Mouse (Mus musculus): ENCODE data around the gene Pdzrn4. TPM values are rescaled to one million over a fixed set of nuclear protein-coding genes. Genes with fewer than 3 reads are reported as not detected.
A peak's percentile ranks its signal among the peaks of the same experiment; 100 is the strongest.

Pdzrn4 gene
- polyA plus RNA-seq, 1 experiment from 2014 or later: 0.80 TPM

DNA sequence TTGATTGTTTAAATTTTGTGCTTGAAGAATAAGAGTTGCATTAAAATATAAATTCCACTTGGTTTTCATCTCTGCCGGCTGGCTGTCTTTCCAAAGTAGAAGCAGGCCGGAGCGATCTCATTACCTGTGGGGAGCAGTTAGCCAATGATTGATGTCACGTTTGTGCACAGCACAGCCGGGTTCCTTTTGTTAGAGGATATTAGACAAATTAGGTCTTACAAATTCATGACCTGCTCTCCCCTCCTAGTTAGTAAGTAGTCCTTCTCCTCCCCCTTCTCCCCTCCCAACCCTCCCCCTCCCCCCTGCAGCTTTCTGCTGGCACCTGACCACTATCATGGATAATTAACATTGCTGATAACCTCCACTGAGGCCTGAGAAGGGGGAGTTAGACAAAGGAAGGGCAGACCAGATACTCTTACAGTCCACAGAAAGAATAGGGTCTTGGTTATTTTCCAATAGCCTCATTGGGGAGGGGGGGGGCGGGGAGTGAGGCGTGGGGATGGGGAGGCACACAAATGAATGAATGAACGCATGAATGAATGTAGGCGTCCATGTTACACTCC is 103.7 kb downstream of the Pdzrn4 start:
- no peaks in the 10 kb centered on the region for H3K9me3 ChIP-seq (replicated peaks)
- 70% methylated on average over 9 of the region's 9 CpGs for WGBS
- no peak overlapping the region for H3K4me2 ChIP-seq
- no peak overlapping the region for H3K9ac ChIP-seq
- H3K4me3 ChIP-seq: no peak overlapping the region
- H3K27ac ChIP-seq (ENCODE audit: poor library complexity, severe bottlenecking): no peak overlapping the region
- no peaks in the 10 kb centered on the region for H3K36me3 ChIP-seq
- no peaks in the 10 kb centered on the region for H3K27me3 ChIP-seq (replicated peaks)
- no peak for ATAC-seq (ENCODE audit: insufficient number of reproducible peaks, low FRiP score)
- no peaks in the 10 kb centered on the region for H3K4me1 ChIP-seq (replicated peaks)

DNA sequence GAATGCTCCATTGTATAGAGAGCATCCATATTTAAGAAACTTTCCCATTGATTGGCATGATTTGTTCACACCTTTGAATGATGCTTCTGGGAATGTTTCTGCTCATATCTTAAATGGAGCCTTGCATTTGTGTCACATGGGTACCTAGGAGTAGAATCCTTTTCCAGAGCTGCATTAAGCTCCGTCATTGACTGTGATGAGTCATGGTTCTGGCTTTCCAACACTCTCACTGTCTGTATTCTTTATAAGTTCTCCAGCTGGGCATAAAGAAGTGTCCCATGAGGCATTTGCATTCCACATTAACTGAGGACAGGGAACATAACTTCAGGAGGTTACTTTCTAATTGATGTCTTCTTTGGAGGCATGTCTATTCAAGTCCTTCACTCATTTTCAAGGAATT is 106.1 kb downstream of the Pdzrn4 start:
- no peak overlapping the region for H3K4me2 ChIP-seq
- no peaks in the 10 kb centered on the region for H3K9me3 ChIP-seq (replicated peaks)
- ATAC-seq (ENCODE audit: insufficient number of reproducible peaks, low FRiP score): no peak
- H3K4me3 ChIP-seq: no peak overlapping the region
- H3K4me1 ChIP-seq (replicated peaks): no peaks in the 10 kb centered on the region
- 59% methylated on average over 1 of the region's 1 CpGs for WGBS
- H3K27me3 ChIP-seq (replicated peaks): no peaks in the 10 kb centered on the region
- H3K27ac ChIP-seq (ENCODE audit: poor library complexity, severe bottlenecking): no peak overlapping the region
- no peaks in the 10 kb centered on the region for H3K36me3 ChIP-seq
- H3K9ac ChIP-seq: no peak overlapping the region

DNA sequence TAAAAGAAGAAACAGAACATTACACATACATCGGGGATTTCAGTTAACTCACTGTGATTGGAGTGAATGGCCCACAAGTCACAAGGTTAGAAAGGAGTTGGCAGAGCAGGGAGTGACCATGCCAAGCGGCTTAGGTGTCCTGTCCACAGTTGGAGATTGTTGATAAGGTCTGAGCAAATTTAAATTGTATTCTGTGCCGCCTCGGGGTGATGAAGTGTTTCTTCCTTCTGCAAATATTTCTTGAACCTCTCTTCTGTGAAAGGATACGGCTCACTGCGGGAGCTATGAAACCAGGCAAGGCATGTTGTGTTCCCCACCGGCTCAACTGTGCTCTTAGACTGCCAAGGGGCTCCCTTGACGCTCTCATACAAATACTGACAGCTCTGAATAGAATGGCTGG is 112.7 kb downstream of the Pdzrn4 start:
- 61% methylated on average over 8 of the region's 8 CpGs for WGBS
- no peak for ATAC-seq (ENCODE audit: insufficient number of reproducible peaks, low FRiP score)
- H3K4me3 ChIP-seq: no peak overlapping the region
- H3K36me3 ChIP-seq: no peaks in the 10 kb centered on the region
- no peaks in the 10 kb centered on the region for H3K9me3 ChIP-seq (replicated peaks)
- no peak overlapping the region for H3K27ac ChIP-seq (ENCODE audit: poor library complexity, severe bottlenecking)
- no peaks in the 10 kb centered on the region for H3K27me3 ChIP-seq (replicated peaks)
- no peak overlapping the region for H3K9ac ChIP-seq
- no peak overlapping the region for H3K4me2 ChIP-seq
- H3K4me1 ChIP-seq (replicated peaks): no peaks in the 10 kb centered on the region

DNA sequence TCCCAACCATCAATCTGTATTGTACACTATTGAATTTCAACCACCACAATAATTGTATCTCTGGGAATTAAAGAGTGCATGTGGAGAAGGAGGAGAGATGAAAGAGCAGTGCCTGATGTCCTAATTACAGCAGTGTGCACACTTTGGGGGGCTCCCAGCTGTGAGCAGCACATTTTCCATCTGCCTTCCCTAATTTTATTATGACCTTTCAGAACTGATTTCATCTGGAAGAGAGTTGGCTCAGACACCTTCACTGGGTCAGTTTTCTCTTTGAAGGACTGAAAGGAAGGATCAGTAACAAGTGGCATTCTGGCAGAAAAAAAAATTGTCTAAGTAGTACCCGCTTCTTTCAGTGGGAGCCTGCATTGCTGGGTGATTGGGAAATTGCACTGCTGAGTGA is 119.0 kb downstream of the Pdzrn4 start:
- ATAC-seq (ENCODE audit: insufficient number of reproducible peaks, low FRiP score): no peak
- WGBS: 61% methylated on average over 1 of the region's 1 CpGs

DNA sequence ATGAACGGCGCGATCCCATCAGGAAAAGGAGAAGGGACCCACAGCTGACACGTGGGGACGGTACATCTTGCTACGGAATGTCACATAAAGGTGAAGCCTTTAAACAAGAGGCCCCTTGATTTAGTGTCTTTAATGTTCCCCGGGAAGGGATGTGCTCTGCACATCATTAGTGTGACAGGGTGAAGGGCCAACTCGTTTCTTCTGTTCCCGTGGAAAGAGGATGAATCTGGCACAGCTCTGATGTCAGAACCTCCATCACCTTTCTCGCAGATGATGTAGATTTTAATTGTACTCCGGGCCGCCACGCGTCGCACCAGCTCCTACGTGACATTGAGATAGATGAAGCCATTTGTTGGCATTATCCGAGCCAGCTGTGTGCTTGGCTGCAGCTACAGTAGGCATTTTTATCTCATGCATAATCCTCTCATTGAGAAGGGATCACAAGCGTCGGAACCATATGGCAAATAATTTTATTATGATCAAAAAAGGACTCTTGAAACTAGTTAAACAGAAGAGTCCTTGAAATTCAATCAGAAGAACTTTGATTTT is 124.1 kb downstream of the Pdzrn4 start:
- Histone ChIP-seq H3K4me2 (peak overlapping the region; percentile 34; the same call in 1 of the 2 replicates), H3K27ac (ENCODE audit: poor library complexity, severe bottlenecking) (no peak overlapping the region), H3K9ac (no peak overlapping the region), H3K4me3 (no peak overlapping the region), H3K27me3 (replicated peaks) (no peaks in the 10 kb centered on the region), H3K36me3 (no peaks in the 10 kb centered on the region), H3K9me3 (replicated peaks) (no peaks in the 10 kb centered on the region), H3K4me1 (replicated peaks) (peaks cover 4% of the 10 kb centered on the region; the same call in 1 of the 2 replicates)
- no peak for ATAC-seq (ENCODE audit: insufficient number of reproducible peaks, low FRiP score)
- 44% methylated on average over 19 of the region's 19 CpGs for WGBS

More for the DNA sequence above, 119.0 kb downstream of the Pdzrn4 start:
- Histone ChIP-seq H3K4me1 (replicated peaks) (no peaks in the 10 kb centered on the region), H3K36me3 (no peaks in the 10 kb centered on the region), H3K27ac (ENCODE audit: poor library complexity, severe bottlenecking) (no peak overlapping the region), H3K27me3 (replicated peaks) (no peaks in the 10 kb centered on the region), H3K4me3 (no peak overlapping the region), H3K9ac (no peak overlapping the region), H3K4me2 (no peak overlapping the region), H3K9me3 (replicated peaks) (no peaks in the 10 kb centered on the region)

DNA sequence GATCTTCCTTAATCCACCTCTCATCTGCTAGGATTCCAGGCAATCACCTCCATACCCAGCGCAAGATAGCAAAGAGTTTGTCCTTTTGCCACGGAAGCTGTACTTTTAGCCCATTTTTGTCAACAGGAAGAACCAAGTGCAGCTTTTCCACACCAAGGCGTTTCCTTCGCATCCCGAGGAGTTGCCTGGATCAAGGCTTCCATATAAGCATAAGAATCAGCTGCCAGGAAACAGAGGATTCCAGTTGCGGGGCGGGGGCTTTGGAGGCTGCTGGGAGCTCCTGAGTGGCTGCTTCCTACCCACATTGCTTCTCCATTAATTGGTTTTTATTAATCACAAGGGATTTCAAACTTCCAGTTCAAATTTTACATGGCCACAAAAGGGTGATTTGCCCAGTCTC is 125.0 kb downstream of the Pdzrn4 start:
- Histone ChIP-seq H3K27ac (ENCODE audit: poor library complexity, severe bottlenecking) (no peak overlapping the region), H3K4me3 (peak overlapping the region; percentile 25), H3K4me2 (peak overlapping the region; percentile 65), H3K9me3 (replicated peaks) (peaks cover under 1% of the 10 kb centered on the region; the same call in 1 of the 2 replicates), H3K9ac (no peak overlapping the region; the same call in 1 of the 2 replicates), H3K36me3 (no peaks in the 10 kb centered on the region), H3K4me1 (replicated peaks) (peaks cover 4% of the 10 kb centered on the region; the same call in 1 of the 2 replicates), H3K27me3 (replicated peaks) (no peaks in the 10 kb centered on the region)
- 8% methylated on average over 7 of the region's 7 CpGs for WGBS
- ATAC-seq (ENCODE audit: insufficient number of reproducible peaks, low FRiP score): no peak

DNA sequence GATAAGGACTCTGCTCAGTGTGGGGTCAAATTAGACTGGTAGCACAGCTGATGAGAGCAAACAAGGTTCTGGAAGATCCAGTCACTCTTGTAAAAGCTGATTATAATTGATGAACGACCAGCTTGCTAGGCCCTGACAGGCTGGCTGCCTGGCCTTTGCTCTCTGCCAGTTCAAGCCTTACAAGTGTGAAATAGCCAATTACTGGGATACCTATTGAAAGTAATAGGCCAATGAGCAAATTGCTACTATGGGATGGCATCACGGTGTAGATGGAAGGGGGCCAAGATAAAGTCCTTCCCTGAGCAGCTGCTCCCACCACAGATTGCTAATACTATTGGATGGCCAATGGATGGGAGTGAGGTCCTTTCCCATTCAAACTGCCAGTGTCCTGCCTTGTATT is 128.2 kb downstream of the Pdzrn4 start:
- Histone ChIP-seq H3K9ac (no peak overlapping the region), H3K4me2 (no peak overlapping the region)
- 8% methylated on average over 2 of the region's 2 CpGs for WGBS

DNA sequence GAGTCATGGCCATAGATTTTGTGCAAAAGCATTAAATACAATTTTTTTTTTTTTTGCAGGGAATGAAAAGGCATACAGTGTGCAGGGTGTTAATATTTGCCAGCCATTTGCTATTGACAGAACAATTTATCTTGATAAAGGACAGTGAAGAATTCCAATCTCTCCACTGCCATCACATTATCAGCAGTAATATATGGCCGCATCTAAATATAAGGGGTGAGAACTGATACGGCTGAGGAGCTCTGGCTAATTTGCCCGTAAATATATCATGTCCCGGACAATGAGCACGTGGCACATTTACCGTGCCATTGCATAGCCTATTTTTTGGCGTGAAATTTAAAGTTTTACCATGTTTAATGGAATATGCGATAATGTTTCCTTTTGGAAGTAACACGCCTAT is 128.7 kb downstream of the Pdzrn4 start:
- no peak overlapping the region for H3K4me3 ChIP-seq
- no peak overlapping the region for H3K9ac ChIP-seq
- WGBS: 79% methylated on average over 9 of the region's 9 CpGs
- H3K27ac ChIP-seq (ENCODE audit: poor library complexity, severe bottlenecking): no peak overlapping the region
- H3K36me3 ChIP-seq: no peaks in the 10 kb centered on the region
- no peaks in the 10 kb centered on the region for H3K27me3 ChIP-seq (replicated peaks)
- H3K4me1 ChIP-seq (replicated peaks): peaks cover 4% of the 10 kb centered on the region; the same call in 1 of the 2 replicates
- ATAC-seq (ENCODE audit: insufficient number of reproducible peaks, low FRiP score): no peak
- no peak overlapping the region for H3K4me2 ChIP-seq
- peaks cover 4% of the 10 kb centered on the region for H3K9me3 ChIP-seq (replicated peaks)

More for the DNA sequence above, 128.2 kb downstream of the Pdzrn4 start:
- H3K9me3 ChIP-seq (replicated peaks): peaks cover 4% of the 10 kb centered on the region
- no peak for ATAC-seq (ENCODE audit: insufficient number of reproducible peaks, low FRiP score)
- peaks cover 4% of the 10 kb centered on the region; the same call in 1 of the 2 replicates for H3K4me1 ChIP-seq (replicated peaks)
- H3K4me3 ChIP-seq: no peak overlapping the region
- H3K36me3 ChIP-seq: no peaks in the 10 kb centered on the region
- no peak overlapping the region for H3K27ac ChIP-seq (ENCODE audit: poor library complexity, severe bottlenecking)
- no peaks in the 10 kb centered on the region for H3K27me3 ChIP-seq (replicated peaks)

DNA sequence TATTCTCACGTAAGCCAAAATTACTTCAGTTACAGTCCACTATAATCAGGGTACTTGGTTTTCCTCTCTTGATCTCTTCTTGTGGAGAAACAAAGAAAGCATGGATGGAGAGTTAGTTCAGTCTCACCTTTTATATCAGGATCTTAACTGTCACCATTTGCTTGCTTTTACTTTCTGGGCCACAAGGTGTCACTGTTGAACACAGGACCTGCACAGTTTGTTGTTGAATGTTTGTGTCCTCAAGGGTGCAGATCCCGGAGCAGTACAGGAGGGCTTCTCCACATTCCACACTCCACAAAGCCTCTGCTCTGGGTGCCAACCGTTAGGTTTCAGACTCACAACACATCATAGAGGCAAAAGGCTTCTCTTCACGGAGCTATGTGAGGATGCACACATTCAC is 130.1 kb downstream of the Pdzrn4 start:
- Histone ChIP-seq H3K9ac (no peak overlapping the region), H3K27me3 (replicated peaks) (no peaks in the 10 kb centered on the region), H3K36me3 (no peaks in the 10 kb centered on the region), H3K4me2 (no peak overlapping the region), H3K4me1 (replicated peaks) (peaks cover under 1% of the 10 kb centered on the region; the same call in 1 of the 2 replicates), H3K4me3 (no peak overlapping the region), H3K9me3 (replicated peaks) (peaks cover 4% of the 10 kb centered on the region), H3K27ac (ENCODE audit: poor library complexity, severe bottlenecking) (no peak overlapping the region)
- WGBS: 68% methylated on average over 4 of the region's 4 CpGs
- ATAC-seq (ENCODE audit: insufficient number of reproducible peaks, low FRiP score): no peak

DNA sequence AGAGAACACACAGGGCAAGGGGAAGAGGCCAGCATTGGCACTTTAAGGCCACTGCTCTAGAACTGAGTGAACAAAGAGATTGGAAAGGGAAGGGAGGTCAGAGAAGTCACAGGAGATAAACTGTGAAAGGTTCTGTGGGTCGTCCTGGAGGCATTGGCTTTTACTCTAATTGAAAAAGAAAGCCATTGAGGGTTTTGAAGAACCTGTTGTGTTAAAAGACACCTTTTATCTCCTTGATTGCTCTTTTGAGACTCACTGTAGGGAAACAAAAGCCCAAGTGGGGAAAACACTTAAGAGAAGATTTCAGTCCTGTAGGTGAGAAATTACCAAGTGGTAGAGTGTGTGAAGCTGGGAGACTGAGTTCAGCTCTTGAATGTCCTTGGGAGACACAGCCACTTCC is 146.6 kb downstream of the Pdzrn4 start:
- Histone ChIP-seq H3K36me3 (no peaks in the 10 kb centered on the region), H3K27me3 (replicated peaks) (no peaks in the 10 kb centered on the region), H3K9ac (no peak overlapping the region), H3K4me3 (no peak overlapping the region), H3K27ac (ENCODE audit: poor library complexity, severe bottlenecking) (no peak overlapping the region), H3K4me1 (replicated peaks) (peaks cover 4% of the 10 kb centered on the region; the same call in 1 of the 2 replicates), H3K4me2 (no peak overlapping the region), H3K9me3 (replicated peaks) (no peaks in the 10 kb centered on the region)
- no peak for ATAC-seq (ENCODE audit: insufficient number of reproducible peaks, low FRiP score)
- 3% methylated on average over 1 of the region's 1 CpGs for WGBS

DNA sequence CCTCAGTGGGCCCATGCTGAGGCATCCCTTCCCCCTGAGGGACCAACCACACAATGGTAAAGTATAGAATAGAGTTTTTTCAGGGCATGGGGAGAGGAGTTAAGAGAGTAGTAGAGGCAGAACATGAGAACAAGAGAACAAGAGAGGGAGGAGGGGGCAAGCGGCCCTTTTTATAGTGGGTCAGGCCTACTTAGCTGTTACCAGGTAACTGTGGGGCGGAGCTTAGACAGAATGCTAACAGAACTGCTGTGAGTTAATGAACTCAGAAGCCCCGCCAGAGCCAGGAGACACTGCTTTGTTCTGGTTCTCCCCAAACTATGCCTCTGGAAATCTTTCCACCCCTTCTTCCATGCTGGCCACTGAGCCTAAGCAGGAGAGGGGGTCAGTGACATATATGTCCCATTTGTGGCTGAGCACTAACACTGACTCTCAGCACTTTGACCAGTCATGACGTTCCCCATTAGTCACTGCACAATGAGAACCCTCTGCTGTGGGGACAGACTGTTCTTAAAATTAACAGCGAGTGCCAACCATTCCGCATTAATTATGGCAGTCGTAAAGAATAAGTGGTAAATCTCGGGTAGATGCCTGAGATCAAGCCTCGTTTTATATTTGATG is 150.7 kb downstream of the Pdzrn4 start:
- no peak for ATAC-seq (ENCODE audit: insufficient number of reproducible peaks, low FRiP score)
- 68% methylated on average over 9 of the region's 9 CpGs for WGBS

More for the DNA sequence above, 150.7 kb downstream of the Pdzrn4 start:
- Histone ChIP-seq H3K36me3 (no peaks in the 10 kb centered on the region), H3K9ac (no peak overlapping the region), H3K4me3 (no peak overlapping the region), H3K27ac (ENCODE audit: poor library complexity, severe bottlenecking) (no peak overlapping the region), H3K9me3 (replicated peaks) (no peaks in the 10 kb centered on the region), H3K4me1 (replicated peaks) (peaks cover 4% of the 10 kb centered on the region; the same call in 1 of the 2 replicates), H3K4me2 (no peak overlapping the region), H3K27me3 (replicated peaks) (no peaks in the 10 kb centered on the region)
